Mouse (Mus musculus): ENCODE measurements around the gene Plekhg3. TPM values are rescaled to one million over a fixed set of nuclear protein-coding genes. Genes with fewer than 3 reads are reported as not detected.

Plekhg3 gene
- total RNA-seq, 1 experiment = 12.1 TPM

DNA sequence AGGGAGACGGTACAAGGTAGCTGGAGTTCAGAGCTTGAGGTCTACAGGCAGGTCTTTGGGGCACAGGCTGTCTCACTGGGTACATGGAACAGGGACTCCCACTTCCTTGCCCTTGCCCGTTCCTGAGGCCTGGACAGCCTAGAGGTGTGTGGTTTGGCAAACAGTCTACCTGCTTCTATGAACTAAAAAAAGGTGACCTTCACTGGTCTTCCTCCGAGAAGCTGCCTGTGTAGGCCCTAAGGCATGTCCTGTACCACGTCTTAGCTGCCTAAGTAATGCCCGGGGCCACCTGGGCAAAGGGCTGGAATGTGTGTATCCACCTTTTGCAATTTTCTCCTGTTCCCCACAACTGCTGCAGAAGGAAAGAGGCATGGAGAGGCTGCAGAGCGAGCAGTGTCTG lies 42.7 kb downstream of the Plekhg3 start:
- no peaks in the 10 kb centered on the region for H3K9me3 ChIP-seq (ENCODE audit: control insufficient read depth, insufficient read depth, low read depth, low read length)
- peaks cover 58% of the 10 kb centered on the region for H3K36me3 ChIP-seq (ENCODE audit: control insufficient read depth, insufficient read depth, low read length, poor library complexity, severe bottlenecking)
- TF ChIP-seq ZC3H11A (IDR thresholded peaks at IDR 0.05; ENCODE audit: borderline replicate concordance, low read depth, low read length) (no peak), ZNF384 (IDR thresholded peaks at IDR 0.05; ENCODE audit: low read depth, low read length) (no peak), MAFK (IDR thresholded peaks at IDR 0.05; ENCODE audit: insufficient read depth, low read depth, low read length) (no peak), HCFC1 (IDR thresholded peaks at IDR 0.05; ENCODE audit: borderline replicate concordance, insufficient read depth, low read length) (no peak), CHD2 (IDR thresholded peaks at IDR 0.05; ENCODE audit: low read depth, low read length) (no peak)
- H3K4me3 ChIP-seq (ENCODE audit: insufficient read depth in 1 of 2, low read depth in 1 of 2, low read length in 2 of 2, poor library complexity in 1 of 2, severe bottlenecking in 1 of 2) = no peak overlapping the region
- in situ Hi-C loops (cut with MboI; ENCODE audit: low sequenced_read_pairs in 2 of 2, unreplicated experiment in 2 of 2) = no loop called here
- DNase-seq (ENCODE audit: low read depth, low spot score) = no peak
- H3K4me1 ChIP-seq (ENCODE audit: control insufficient read depth in 2 of 2, insufficient read depth in 2 of 2, low read length in 2 of 2, poor library complexity in 1 of 2) = peaks cover 2 to 19% of the 10 kb centered on the region in 2 experiments; a peak in 2 of 4 replicates
- no peak overlapping the region; the same call in 1 of the 2 replicates for H3K27ac ChIP-seq (ENCODE audit: insufficient read depth, low read depth, low read length, poor library complexity, severe bottlenecking)
- no peak overlapping the region for H3K9ac ChIP-seq (ENCODE audit: insufficient read depth, low read depth, low read length, poor library complexity, severe bottlenecking)

DNA sequence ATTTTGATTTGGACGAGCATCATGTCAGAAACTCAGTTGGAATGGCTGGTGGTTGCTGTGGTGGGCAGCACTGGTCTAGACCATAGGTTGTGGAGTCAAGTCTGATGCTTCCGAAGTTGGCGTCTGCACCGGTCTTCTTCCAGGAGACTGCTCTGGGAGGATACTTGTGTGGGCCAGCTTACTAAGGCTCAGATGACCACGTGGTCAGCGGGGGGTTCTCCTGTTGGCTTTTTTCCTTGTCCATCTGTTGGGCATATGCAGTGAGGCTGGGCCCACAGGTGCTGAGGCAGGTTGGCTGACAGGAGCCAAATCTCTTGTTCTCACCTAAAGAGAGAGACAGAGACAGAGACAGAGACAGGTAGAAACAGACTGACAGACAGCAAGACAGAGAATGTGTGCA lies 44.1 kb downstream of the Plekhg3 start:
- Histone ChIP-seq H3K4me3 (ENCODE audit: insufficient read depth in 1 of 2, low read depth in 1 of 2, low read length in 2 of 2, poor library complexity in 1 of 2, severe bottlenecking in 1 of 2) (no peak overlapping the region), H3K36me3 (ENCODE audit: control insufficient read depth, insufficient read depth, low read length, poor library complexity, severe bottlenecking) (peaks cover 70% of the 10 kb centered on the region), H3K4me1 (ENCODE audit: control insufficient read depth in 2 of 2, insufficient read depth in 2 of 2, low read length in 2 of 2, poor library complexity in 1 of 2) (peaks cover 2 to 19% of the 10 kb centered on the region in 2 experiments; a peak in 2 of 4 replicates), H3K9ac (ENCODE audit: insufficient read depth, low read depth, low read length, poor library complexity, severe bottlenecking) (no peak overlapping the region), H3K27ac (ENCODE audit: insufficient read depth, low read depth, low read length, poor library complexity, severe bottlenecking) (no peak overlapping the region), H3K9me3 (ENCODE audit: control insufficient read depth, insufficient read depth, low read depth, low read length) (no peaks in the 10 kb centered on the region)
- TF ChIP-seq HCFC1 (IDR thresholded peaks at IDR 0.05; ENCODE audit: borderline replicate concordance, insufficient read depth, low read length) (no peak), CHD2 (IDR thresholded peaks at IDR 0.05; ENCODE audit: low read depth, low read length) (no peak), ZC3H11A (IDR thresholded peaks at IDR 0.05; ENCODE audit: borderline replicate concordance, low read depth, low read length) (no peak), MAFK (IDR thresholded peaks at IDR 0.05; ENCODE audit: insufficient read depth, low read depth, low read length) (no peak), ZNF384 (IDR thresholded peaks at IDR 0.05; ENCODE audit: low read depth, low read length) (no peak)
- in situ Hi-C loops (cut with MboI; ENCODE audit: low sequenced_read_pairs in 2 of 2, unreplicated experiment in 2 of 2) = no loop called here
- DNase-seq (ENCODE audit: low read depth, low spot score) = no peak

DNA sequence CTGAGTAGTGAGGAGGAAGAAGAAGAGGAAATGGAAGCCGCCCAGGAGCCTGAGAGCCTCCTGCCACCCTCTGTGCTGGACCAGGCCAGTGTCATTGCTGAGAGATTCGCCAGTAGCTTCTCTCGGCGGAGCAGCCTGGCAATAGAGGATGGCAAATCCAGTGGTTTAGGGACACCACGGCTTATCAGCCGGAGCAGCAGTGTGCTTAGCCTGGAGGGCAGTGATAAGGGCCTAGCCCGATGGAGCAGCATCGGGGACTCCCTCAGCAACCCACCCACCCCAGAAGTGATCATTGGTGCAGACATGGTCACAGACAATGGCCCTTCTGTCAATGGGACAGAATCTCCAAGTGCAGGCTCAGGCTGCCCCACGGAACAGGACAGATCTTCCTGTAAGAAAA lies 45.4 kb downstream of the Plekhg3 start:
- no peak for DNase-seq (ENCODE audit: low read depth, low spot score)
- H3K36me3 ChIP-seq (ENCODE audit: control insufficient read depth, insufficient read depth, low read length, poor library complexity, severe bottlenecking) = peaks cover 70% of the 10 kb centered on the region
- TF ChIP-seq HCFC1 (IDR thresholded peaks at IDR 0.05; ENCODE audit: borderline replicate concordance, insufficient read depth, low read length) (no peak), ZC3H11A (IDR thresholded peaks at IDR 0.05; ENCODE audit: borderline replicate concordance, low read depth, low read length) (no peak), MAFK (IDR thresholded peaks at IDR 0.05; ENCODE audit: insufficient read depth, low read depth, low read length) (no peak), CHD2 (IDR thresholded peaks at IDR 0.05; ENCODE audit: low read depth, low read length) (no peak), ZNF384 (IDR thresholded peaks at IDR 0.05; ENCODE audit: low read depth, low read length) (no peak)
- in situ Hi-C loops (cut with MboI; ENCODE audit: low sequenced_read_pairs in 2 of 2, unreplicated experiment in 2 of 2) = no loop called here
- no peaks in the 10 kb centered on the region for H3K9me3 ChIP-seq (ENCODE audit: control insufficient read depth, insufficient read depth, low read depth, low read length)
- no peak overlapping the region for H3K27ac ChIP-seq (ENCODE audit: insufficient read depth, low read depth, low read length, poor library complexity, severe bottlenecking)
- H3K4me1 ChIP-seq (ENCODE audit: control insufficient read depth in 2 of 2, insufficient read depth in 2 of 2, low read length in 2 of 2, poor library complexity in 1 of 2) = peaks cover 0 to 12% of the 10 kb centered on the region in 2 experiments; a peak in 2 of 4 replicates
- no peak overlapping the region for H3K4me3 ChIP-seq (ENCODE audit: insufficient read depth in 1 of 2, low read depth in 1 of 2, low read length in 2 of 2, poor library complexity in 1 of 2, severe bottlenecking in 1 of 2)
- H3K9ac ChIP-seq (ENCODE audit: insufficient read depth, low read depth, low read length, poor library complexity, severe bottlenecking) = no peak overlapping the region

DNA sequence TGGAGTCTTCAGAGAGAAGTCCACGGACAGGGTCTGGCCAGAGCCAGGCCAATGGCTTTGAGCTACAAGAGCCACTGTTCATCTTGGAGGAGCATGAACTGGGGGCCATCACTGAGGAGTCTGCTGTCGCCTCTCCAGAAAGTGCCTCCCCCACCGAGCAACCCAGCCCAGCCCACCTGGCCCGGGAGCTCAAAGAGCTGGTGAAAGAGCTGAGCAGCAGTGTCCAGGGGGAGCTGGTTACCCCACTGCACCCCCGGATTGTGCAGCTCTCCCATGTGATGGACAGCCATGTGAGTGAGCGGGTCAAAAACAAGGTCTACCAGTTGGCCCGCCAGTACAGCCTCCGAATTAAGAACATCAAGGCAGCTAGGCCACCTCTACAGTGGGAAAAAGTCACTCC lies 46.1 kb downstream of the Plekhg3 start:
- TF ChIP-seq HCFC1 (IDR thresholded peaks at IDR 0.05; ENCODE audit: borderline replicate concordance, insufficient read depth, low read length) (no peak), MAFK (IDR thresholded peaks at IDR 0.05; ENCODE audit: insufficient read depth, low read depth, low read length) (no peak), ZNF384 (IDR thresholded peaks at IDR 0.05; ENCODE audit: low read depth, low read length) (no peak), ZC3H11A (IDR thresholded peaks at IDR 0.05; ENCODE audit: borderline replicate concordance, low read depth, low read length) (no peak), CHD2 (IDR thresholded peaks at IDR 0.05; ENCODE audit: low read depth, low read length) (no peak)
- in situ Hi-C loops (cut with MboI; ENCODE audit: low sequenced_read_pairs in 2 of 2, unreplicated experiment in 2 of 2) = no loop called here
- H3K4me3 ChIP-seq (ENCODE audit: insufficient read depth in 1 of 2, low read depth in 1 of 2, low read length in 2 of 2, poor library complexity in 1 of 2, severe bottlenecking in 1 of 2) = no peak overlapping the region
- no peak overlapping the region for H3K27ac ChIP-seq (ENCODE audit: insufficient read depth, low read depth, low read length, poor library complexity, severe bottlenecking)
- H3K9me3 ChIP-seq (ENCODE audit: control insufficient read depth, insufficient read depth, low read depth, low read length) = no peaks in the 10 kb centered on the region
- DNase-seq (ENCODE audit: low read depth, low spot score) = no peak
- peaks cover 68% of the 10 kb centered on the region for H3K36me3 ChIP-seq (ENCODE audit: control insufficient read depth, insufficient read depth, low read length, poor library complexity, severe bottlenecking)
- no peak overlapping the region for H3K9ac ChIP-seq (ENCODE audit: insufficient read depth, low read depth, low read length, poor library complexity, severe bottlenecking)
- peaks cover 0 to 7% of the 10 kb centered on the region in 2 experiments; a peak in 1 of 4 replicates for H3K4me1 ChIP-seq (ENCODE audit: control insufficient read depth in 2 of 2, insufficient read depth in 2 of 2, low read length in 2 of 2, poor library complexity in 1 of 2)

DNA sequence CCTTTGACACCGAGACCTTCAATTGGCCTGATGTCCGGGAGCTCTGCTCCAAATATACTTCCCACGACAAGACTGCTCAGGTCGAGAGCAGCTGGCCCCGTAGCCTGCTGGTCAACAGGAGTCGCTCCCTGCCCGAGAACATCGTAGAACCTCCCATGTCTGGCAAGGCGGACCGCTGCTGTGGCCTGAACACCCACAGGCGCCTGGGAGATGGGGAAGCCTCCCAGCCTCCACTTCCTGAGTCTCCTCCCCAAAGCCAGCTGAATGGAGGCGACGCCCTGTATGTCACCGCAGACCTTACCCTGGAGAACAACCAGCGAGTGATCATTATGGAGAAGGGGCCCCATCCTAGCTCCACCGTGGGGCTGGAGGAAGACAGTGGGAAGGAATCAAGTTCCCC lies 47.2 kb downstream of the Plekhg3 start:
- no peaks in the 10 kb centered on the region for H3K9me3 ChIP-seq (ENCODE audit: control insufficient read depth, insufficient read depth, low read depth, low read length)
- no peak overlapping the region for H3K9ac ChIP-seq (ENCODE audit: insufficient read depth, low read depth, low read length, poor library complexity, severe bottlenecking)
- TF ChIP-seq ZC3H11A (IDR thresholded peaks at IDR 0.05; ENCODE audit: borderline replicate concordance, low read depth, low read length) = no peak
- TF ChIP-seq ZNF384 (IDR thresholded peaks at IDR 0.05; ENCODE audit: low read depth, low read length) = no peak
- TF ChIP-seq MAFK (IDR thresholded peaks at IDR 0.05; ENCODE audit: insufficient read depth, low read depth, low read length) = no peak
- no peak for TF ChIP-seq CHD2 (IDR thresholded peaks at IDR 0.05; ENCODE audit: low read depth, low read length)
- TF ChIP-seq HCFC1 (IDR thresholded peaks at IDR 0.05; ENCODE audit: borderline replicate concordance, insufficient read depth, low read length) = no peak
- DNase-seq (ENCODE audit: low read depth, low spot score) = no peak
- no peak overlapping the region for H3K4me3 ChIP-seq (ENCODE audit: insufficient read depth in 1 of 2, low read depth in 1 of 2, low read length in 2 of 2, poor library complexity in 1 of 2, severe bottlenecking in 1 of 2)
- H3K4me1 ChIP-seq (ENCODE audit: control insufficient read depth in 2 of 2, insufficient read depth in 2 of 2, low read length in 2 of 2, poor library complexity in 1 of 2) = no peaks in the 10 kb centered on the region
- no peak overlapping the region for H3K27ac ChIP-seq (ENCODE audit: insufficient read depth, low read depth, low read length, poor library complexity, severe bottlenecking)
- H3K36me3 ChIP-seq (ENCODE audit: control insufficient read depth, insufficient read depth, low read length, poor library complexity, severe bottlenecking) = peaks cover 59% of the 10 kb centered on the region
- in situ Hi-C loops (cut with MboI; ENCODE audit: low sequenced_read_pairs in 2 of 2, unreplicated experiment in 2 of 2) = no loop called here
